Mouse (Mus musculus) ES-E14 (cell line): ENCODE results near the gene Sun2.

Experiments
- CHD2 ChIP-seq: IDR thresholded peaks from 2 replicates; pipeline ENCODE4 v1.6.1; 2014; ENCODE audit warnings: mild to moderate bottlenecking, low read depth, low read length, inconsistent platforms
- ZNF384 ChIP-seq: IDR thresholded peaks from 2 replicates; pipeline ENCODE4 v1.6.1; 2012; ENCODE audit warnings: low read depth, low read length, inconsistent platforms

GRCm38 (mm10) chr15:79684616-79685015 lies 57.7 kb downstream of the Sun2 start:
- TF ChIP-seq CHD2: no peak
- TF ChIP-seq ZNF384: no peak
